Mouse (Mus musculus) kidney, embryonic 14.5 days (tissue): ENCODE results near the gene Isyna1. TPM values are rescaled to one million over a fixed set of nuclear protein-coding genes. Genes with fewer than 3 reads are reported as not detected.
"Not testable (repeated sequence)": the region's sequence is repeated elsewhere in the genome, so short reads cannot be mapped to it uniquely, and the experiment has no call there.

Experiments
- ATAC-seq: fragments of 200-750 bp; cut with Nextera tagmentation; 2 replicates; pipeline ENCODE4 v1.8.0; 2017; ENCODE audit warnings: moderate number of reproducible peaks, mild to moderate bottlenecking, moderate TSS enrichment, moderate library complexity; ENCODE audit not compliant: low FRiP score, low TSS enrichment
- H3K27ac ChIP-seq: fragments of 300-500 bp; sonication (generic); 2 replicates; pipeline ENCODE4 v1.5.1; 2014; ENCODE audit warnings: low read depth, mild to moderate bottlenecking, low read length, moderate library complexity, mixed read lengths
- H3K27me3 ChIP-seq: fragments of 300-500 bp; sonication (generic); 2 replicates; pipeline ENCODE4 v1.6.1; 2014; ENCODE audit warnings: mild to moderate bottlenecking, low read length; ENCODE audit not compliant: control insufficient read depth, insufficient read depth
- H3K36me3 ChIP-seq: fragments of 300-500 bp; sonication (generic); 2 replicates; pipeline ENCODE4 v1.6.1; 2014; ENCODE audit warnings: low read length, mixed read lengths; ENCODE audit not compliant: control insufficient read depth, insufficient read depth
- H3K4me1 ChIP-seq: fragments of 300-500 bp; sonication (generic); 2 replicates; pipeline ENCODE4 v1.6.1; 2014; ENCODE audit warnings: low read length, mixed read lengths; ENCODE audit not compliant: control insufficient read depth, insufficient read depth
- H3K4me2 ChIP-seq: fragments of 300-500 bp; sonication (generic); replicated peaks from 2 replicates; pipeline ENCODE4 v1.6.1; 2014; ENCODE audit warnings: low read depth, mild to moderate bottlenecking, low read length
- H3K4me3 ChIP-seq: fragments of 300-500 bp; sonication (generic); 2 replicates; pipeline ENCODE4 v1.5.1; 2014; ENCODE audit warnings: mild to moderate bottlenecking, low read length
- H3K9ac ChIP-seq: fragments of 300-500 bp; sonication (generic); 2 replicates; pipeline ENCODE4 v1.6.1; 2014; ENCODE audit warnings: low read depth, mild to moderate bottlenecking, low read length, moderate library complexity
- H3K9me3 ChIP-seq: fragments of 300-500 bp; sonication (generic); 2 replicates; pipeline ENCODE4 v1.6.1; 2016; ENCODE audit warnings: low read length; ENCODE audit not compliant: control insufficient read depth
- WGBS: fragments of 180-500 bp; shearing (Covaris S2); extraction: QIAGEN DNeasy Blood & Tissue Kit; methylation state at CpG from one replicate; pipeline ENCODE4 v1.1.7; 2014; 5-methylcytosine and 5-hydroxymethylcytosine counted together
- polyA plus RNA-seq: library from polyadenylated mRNA; unstranded; fragments of >200 nt; fragmentation: Nextera tagmentation; extraction: Ambion mirVana; gene quantifications from 2 replicates; pipeline ENCODE4 v1.2.1, GENCODE M21; 2014

The Isyna1 gene
- polyA plus RNA-seq, 1 experiment from 2014 or later, result 118 TPM

DNA sequence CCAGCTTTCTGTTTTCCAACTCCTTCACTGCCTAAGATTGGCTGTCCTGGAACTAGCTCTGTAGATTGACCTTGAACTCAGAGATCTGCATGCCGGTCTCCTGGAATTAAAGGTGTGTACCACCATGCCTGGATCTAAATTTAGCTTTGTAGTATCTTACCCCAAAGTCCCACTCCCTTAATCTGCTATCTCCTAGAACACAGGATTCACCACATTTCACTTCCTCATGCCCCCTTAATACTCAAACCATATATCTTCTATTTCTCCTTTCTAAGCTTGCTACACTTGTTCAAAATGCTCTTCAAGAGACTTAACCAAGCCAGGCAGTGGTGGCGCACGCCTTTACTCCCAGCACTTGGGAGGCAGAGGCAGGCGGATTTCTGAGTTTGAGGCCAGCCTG is 6.2 kb upstream of the Isyna1 start:
- not testable (repeated sequence) for H3K27ac ChIP-seq, H3K9me3 ChIP-seq, H3K27me3 ChIP-seq, H3K4me1 ChIP-seq, H3K4me2 ChIP-seq, ATAC-seq, H3K4me3 ChIP-seq, H3K9ac ChIP-seq
- peaks cover 67% of the 10 kb centered on the region for H3K36me3 ChIP-seq
- 91% methylated on average over 4 of the region's 4 CpGs for WGBS

DNA sequence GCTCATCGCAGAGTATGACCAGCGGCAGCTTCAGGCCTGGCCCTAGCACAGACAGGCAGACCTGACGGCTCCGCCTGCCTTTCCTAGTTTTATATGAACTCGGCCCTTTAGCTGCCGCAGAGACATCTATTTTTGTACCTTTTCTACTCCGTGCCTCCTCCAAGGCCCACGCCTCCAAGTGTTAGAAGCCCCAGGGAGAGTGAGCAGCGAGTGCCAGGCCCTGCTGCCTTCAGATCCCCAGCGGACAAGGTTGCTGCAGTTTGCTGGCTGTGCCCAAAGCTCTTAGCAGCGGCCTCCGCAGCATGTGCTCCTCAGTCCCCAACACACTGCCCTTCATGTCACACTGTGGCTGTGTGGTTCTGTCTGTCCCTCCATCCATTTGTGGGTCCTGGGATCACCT is 2.6 kb upstream of the Isyna1 start:
- no peak for ATAC-seq
- H3K9ac ChIP-seq, result no peak overlapping the region
- no peak overlapping the region for H3K27ac ChIP-seq
- H3K9me3 ChIP-seq, result no peaks in the 10 kb centered on the region
- peaks cover 22% of the 10 kb centered on the region for H3K4me1 ChIP-seq
- WGBS, result 91% methylated on average over 12 of the region's 12 CpGs
- H3K27me3 ChIP-seq, result no peaks in the 10 kb centered on the region
- H3K36me3 ChIP-seq, result peaks cover 53% of the 10 kb centered on the region
- no peak overlapping the region for H3K4me2 ChIP-seq
- no peak overlapping the region for H3K4me3 ChIP-seq

DNA sequence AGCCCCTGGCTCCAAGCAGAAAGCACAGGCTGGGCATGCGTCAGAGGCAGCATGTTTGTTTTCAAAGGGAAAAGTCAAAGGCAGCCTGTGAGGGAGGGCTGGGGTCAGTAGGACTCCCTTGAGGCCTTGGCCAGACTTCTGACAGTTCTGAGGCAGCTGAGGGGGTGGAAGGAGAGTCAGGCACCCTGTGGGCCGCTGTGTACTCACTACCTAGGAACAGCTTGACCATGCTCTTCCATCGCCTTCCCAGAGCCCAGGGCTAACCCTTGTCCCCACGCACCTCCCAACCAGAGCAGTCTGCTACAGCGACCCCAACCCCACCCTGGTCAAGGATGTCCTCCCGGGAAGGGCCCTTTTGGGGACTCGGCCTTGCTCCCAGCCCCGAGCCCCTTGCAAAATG is 1.0 kb upstream of the Isyna1 start:
- H3K27ac ChIP-seq, result peak overlapping the region; percentile 76; the same call in 1 of the 2 replicates
- peak overlapping the region; percentile 61; the same call in 1 of the 2 replicates for H3K4me3 ChIP-seq
- peaks cover 50% of the 10 kb centered on the region for H3K36me3 ChIP-seq
- H3K9ac ChIP-seq, result 0 out of 2 replicates have a peak overlapping the region, but pooled peaks have one; percentile 73
- H3K27me3 ChIP-seq, result no peaks in the 10 kb centered on the region
- WGBS, result 32% methylated on average over 8 of the region's 8 CpGs
- H3K9me3 ChIP-seq, result no peaks in the 10 kb centered on the region
- ATAC-seq, result no peak
- peaks cover 37% of the 10 kb centered on the region for H3K4me1 ChIP-seq
- H3K4me2 ChIP-seq, result peak overlapping the region; percentile 93

DNA sequence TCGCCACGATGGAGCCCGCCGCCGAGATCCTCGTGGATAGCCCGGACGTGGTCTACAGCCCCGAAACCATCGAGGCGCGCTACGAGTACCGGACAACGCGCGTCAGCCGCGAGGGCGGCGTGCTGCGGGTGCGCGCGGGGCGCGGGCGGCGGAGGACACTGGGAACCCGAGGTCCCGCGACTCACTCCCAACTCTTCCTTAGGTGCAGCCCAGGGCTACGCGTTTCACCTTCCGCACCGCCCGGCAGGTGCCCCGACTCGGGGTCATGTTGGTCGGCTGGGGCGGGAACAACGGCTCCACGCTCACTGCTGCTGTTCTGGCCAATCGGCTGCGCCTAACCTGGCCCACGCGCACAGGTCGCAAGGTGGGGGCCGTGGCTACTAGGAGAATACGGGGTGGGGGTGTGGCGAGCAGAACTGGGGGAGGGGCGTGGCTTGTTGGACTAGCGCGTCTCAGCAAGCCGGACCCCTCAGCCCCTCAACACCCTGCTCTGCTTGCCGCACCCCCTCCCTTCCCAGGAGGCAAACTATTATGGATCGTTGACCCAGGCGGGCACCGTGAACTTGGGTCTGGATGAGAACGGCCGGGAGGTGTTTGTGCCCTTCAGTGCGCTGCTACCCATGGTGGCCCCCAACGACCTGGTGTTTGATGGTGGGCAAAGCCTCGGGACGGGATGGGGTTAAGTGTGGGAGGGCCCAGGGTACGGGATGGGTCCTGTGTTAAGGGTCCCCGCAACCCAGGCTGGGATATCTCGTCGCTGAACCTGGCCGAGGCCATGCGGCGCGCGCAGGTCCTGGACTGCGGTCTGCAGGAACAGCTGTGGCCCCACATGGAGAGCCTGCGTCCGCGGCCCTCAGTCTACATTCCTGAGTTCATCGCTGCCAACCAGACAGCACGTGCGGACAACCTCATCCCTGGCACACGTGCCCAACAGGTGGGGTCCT is 720 bp downstream of the Isyna1 start:
- peaks cover 38% of the 10 kb centered on the region for H3K36me3 ChIP-seq
- H3K9ac ChIP-seq, result peak overlapping the region; percentile 73
- WGBS, result 11% methylated on average over 77 of the region's 82 CpGs
- H3K4me2 ChIP-seq, result peak overlapping the region; percentile 93
- ATAC-seq, result peak; percentile 8
- H3K4me3 ChIP-seq, result peak overlapping the region; percentile 61
- peak overlapping the region; percentile 76 for H3K27ac ChIP-seq
- peaks cover 54% of the 10 kb centered on the region for H3K4me1 ChIP-seq
- no peaks in the 10 kb centered on the region for H3K9me3 ChIP-seq
- H3K27me3 ChIP-seq, result no peaks in the 10 kb centered on the region

DNA sequence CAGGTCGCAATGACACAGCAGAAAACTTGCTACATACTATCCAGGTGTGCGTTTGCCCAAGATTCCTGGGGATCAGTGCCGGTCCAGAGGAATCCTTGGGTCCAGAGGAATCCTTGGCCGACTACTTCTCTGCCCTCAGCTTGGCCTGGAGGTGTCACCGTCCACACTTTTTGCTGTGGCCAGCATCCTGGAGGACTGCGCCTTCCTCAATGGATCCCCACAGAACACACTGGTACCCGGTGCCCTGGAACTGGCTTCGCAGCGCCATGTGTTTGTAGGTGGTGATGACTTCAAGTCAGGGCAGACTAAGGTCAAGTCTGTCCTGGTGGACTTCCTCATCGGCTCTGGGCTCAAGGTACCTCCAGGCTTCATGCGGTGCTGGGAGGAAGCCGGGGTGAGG is 1.6 kb downstream of the Isyna1 start:
- Histone ChIP-seq H3K9ac (no peak overlapping the region), H3K4me3 (peak overlapping the region; percentile 61; the same call in 1 of the 2 replicates), H3K27ac (no peak overlapping the region), H3K36me3 (peaks cover 31% of the 10 kb centered on the region), H3K4me1 (peaks cover 63% of the 10 kb centered on the region), H3K4me2 (peak overlapping the region; percentile 93; the same call in 1 of the 2 replicates), H3K9me3 (no peaks in the 10 kb centered on the region), H3K27me3 (no peaks in the 10 kb centered on the region)
- ATAC-seq, result no peak
- WGBS, result 92% methylated on average over 12 of the region's 12 CpGs

DNA sequence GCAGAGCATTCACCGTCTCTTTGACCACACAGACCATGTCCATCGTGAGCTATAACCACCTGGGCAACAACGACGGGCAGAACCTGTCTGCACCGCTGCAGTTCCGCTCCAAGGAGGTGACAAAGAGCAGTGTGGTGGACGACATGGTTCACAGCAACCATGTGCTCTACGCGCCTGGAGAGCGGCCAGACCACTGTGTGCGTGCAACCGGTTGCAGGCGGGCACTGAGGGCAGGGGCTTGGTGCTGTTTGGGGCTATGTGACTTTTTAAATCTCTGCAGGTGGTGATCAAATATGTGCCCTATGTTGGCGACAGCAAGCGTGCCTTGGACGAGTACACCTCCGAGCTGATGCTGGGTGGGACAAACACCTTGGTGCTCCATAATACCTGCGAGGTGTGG is 2.0 kb downstream of the Isyna1 start:
- no peak overlapping the region for H3K27ac ChIP-seq
- no peak overlapping the region for H3K4me3 ChIP-seq
- H3K4me1 ChIP-seq, result peaks cover 67% of the 10 kb centered on the region
- 90% methylated on average over 18 of the region's 18 CpGs for WGBS
- H3K9ac ChIP-seq, result no peak overlapping the region
- no peaks in the 10 kb centered on the region for H3K9me3 ChIP-seq
- no peak overlapping the region for H3K4me2 ChIP-seq
- no peaks in the 10 kb centered on the region for H3K27me3 ChIP-seq
- ATAC-seq, result no peak
- H3K36me3 ChIP-seq, result peaks cover 30% of the 10 kb centered on the region

DNA sequence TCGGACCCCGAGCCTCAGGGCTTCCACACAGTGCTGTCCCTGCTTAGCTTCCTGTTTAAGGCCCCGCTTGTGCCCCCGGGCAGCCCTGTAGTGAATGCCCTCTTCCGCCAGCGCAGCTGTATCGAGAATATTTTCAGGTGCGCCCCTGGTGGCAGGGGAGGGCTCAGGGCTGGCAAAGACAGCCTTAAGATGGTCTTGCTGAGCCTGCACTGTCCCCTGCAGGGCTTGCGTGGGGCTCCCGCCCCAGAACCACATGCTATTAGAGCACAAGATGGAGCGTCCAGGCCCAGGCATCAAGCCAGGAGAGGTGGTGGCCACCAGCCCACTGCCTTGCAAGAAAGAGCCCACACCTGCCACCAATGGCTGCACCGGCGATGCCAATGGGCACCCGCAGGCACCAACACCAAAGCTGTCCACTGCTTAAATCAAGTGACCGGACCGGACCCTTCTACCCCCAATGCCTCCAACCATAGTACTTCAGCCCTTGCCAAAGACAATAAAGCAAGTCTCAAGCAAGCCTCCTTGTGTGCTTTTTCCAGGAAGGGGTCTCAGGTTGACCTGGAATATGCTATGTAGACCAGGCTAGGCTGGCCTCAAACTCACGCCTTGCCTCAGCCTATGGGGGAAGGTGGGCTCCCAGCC is 2.7 kb downstream of the Isyna1 start:
- Histone ChIP-seq H3K9me3 (no peaks in the 10 kb centered on the region), H3K27ac (no peak overlapping the region), H3K4me3 (peak overlapping the region; percentile 45; the same call in 1 of the 2 replicates), H3K27me3 (no peaks in the 10 kb centered on the region), H3K4me1 (peaks cover 73% of the 10 kb centered on the region), H3K36me3 (peaks cover 27% of the 10 kb centered on the region), H3K9ac (peak overlapping the region; percentile 69; the same call in 1 of the 2 replicates), H3K4me2 (peak overlapping the region; percentile 82; the same call in 1 of the 2 replicates)
- ATAC-seq, result no peak
- 85% methylated on average over 17 of the region's 17 CpGs for WGBS

DNA sequence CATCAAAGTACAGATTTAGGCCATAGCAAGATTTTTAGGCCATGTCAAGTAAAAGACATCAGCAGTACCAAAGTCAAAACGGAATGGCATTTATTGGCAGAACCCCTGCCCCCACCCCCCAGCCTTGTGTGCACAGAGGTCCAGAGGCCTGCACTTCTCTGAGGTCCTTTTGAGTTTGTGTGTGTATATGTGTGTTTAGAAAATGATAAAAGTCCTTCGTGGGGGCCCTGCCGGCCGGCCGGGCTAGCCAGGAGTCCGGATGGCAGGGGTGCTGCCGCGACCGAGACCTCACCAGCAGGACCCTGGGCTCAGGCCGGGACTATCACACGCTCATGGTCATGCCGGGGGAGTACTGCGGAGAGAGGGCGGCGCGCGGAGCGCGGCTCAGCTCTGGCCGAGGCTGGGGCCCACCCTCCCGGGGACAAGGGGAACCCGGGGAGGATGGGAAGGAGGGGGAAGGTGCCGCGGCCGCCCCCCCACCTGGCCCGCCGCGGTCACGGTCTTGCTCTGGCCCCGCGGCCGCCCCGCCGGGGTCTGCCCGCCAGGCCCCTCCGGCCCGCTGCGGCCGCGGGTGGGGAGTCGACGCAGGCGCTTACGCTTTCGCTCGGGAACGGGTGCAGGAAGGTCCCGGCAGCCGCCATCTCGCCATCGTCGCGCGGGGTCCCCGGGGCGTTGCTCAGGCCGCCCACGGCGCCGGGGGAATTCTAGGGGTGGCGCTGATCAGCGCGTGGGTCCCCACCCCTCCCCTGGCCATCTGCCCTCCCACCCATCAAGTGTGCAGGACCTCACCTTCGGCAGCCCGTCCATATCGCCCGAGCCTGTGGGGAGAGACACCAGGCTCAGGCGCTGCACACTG is 3.5 kb downstream of the Isyna1 start:
- H3K4me2 ChIP-seq, result peak overlapping the region; percentile 82
- H3K9ac ChIP-seq, result peak overlapping the region; percentile 69
- H3K4me1 ChIP-seq, result peaks cover 73% of the 10 kb centered on the region
- H3K27me3 ChIP-seq, result no peaks in the 10 kb centered on the region
- no peaks in the 10 kb centered on the region; the same call in 1 of the 2 replicates for H3K9me3 ChIP-seq
- peaks cover 31% of the 10 kb centered on the region for H3K36me3 ChIP-seq
- peak overlapping the region; percentile 26; the same call in 1 of the 2 replicates for H3K27ac ChIP-seq
- H3K4me3 ChIP-seq, result peak overlapping the region; percentile 45
- ATAC-seq, result no peak
- WGBS, result 7% methylated on average over 58 of the region's 68 CpGs
